Mouse (Mus musculus) heart, postnatal 4 days (tissue): ENCODE results near the gene Ctsd. TPM values are rescaled to one million over a fixed set of nuclear protein-coding genes. Genes with fewer than 3 reads are reported as not detected.
A peak's percentile ranks its signal among the peaks of the same experiment; 100 is the strongest.
"Not testable (repeated sequence)": the region's sequence is repeated elsewhere in the genome, so short reads cannot be mapped to it uniquely, and the experiment has no call there.

Source experiments
- DNase-seq: peaks from one replicate; pipeline ENCODE4 v3.0.0; 2021
- total RNA-seq, 2 experiments: library from RNA; stranded (reverse); gene quantifications; 2 replicates each; pipeline ENCODE4 v1.2.3; 2021

Ctsd gene
- total RNA-seq, result 100 to 1,000 TPM; 344 to 370 TPM

- peak; percentile 98 for DNase-seq
These were observed at the start of gene Ctsd for GRCm38 (mm10) chr7:142387419-142388148. TSS of gene Ctsd (minus strand) at chr7:142388038.

GRCm38 (mm10) chr7:142437324-142437723 lies 49.5 kb upstream of the Ctsd start:
- DNase-seq, result peak; percentile 46

GRCm38 (mm10) chr7:142435524-142435923 lies 47.7 kb upstream of the Ctsd start:
- peak; percentile 85 for DNase-seq

GRCm38 (mm10) chr7:142434137-142434865 lies 46.5 kb upstream of the Ctsd start, which contains the start of gene Syt8:
TSS of gene Syt8 (plus strand) at chr7:142434850.
- DNase-seq, result no peak

- peak; percentile 32 for DNase-seq
These were observed 45.8 kb upstream of the Ctsd start for GRCm38 (mm10) chr7:142433623-142434022.

- DNase-seq, result no peak
These were observed 43.3 kb upstream of the Ctsd start for GRCm38 (mm10) chr7:142431106-142431505.

GRCm38 (mm10) chr7:142430160-142430678 lies 42.4 kb upstream of the Ctsd start:
- DNase-seq, result peak; percentile 71

- DNase-seq, result peak; percentile 70
These were observed 40.4 kb upstream of the Ctsd start for GRCm38 (mm10) chr7:142428213-142428612.

- peak; percentile 62 for DNase-seq
These were observed 37.9 kb upstream of the Ctsd start for GRCm38 (mm10) chr7:142425641-142426213.

GRCm38 (mm10) chr7:142421826-142422225 lies 34.0 kb upstream of the Ctsd start:
- DNase-seq, result no peak

GRCm38 (mm10) chr7:142419887-142420286 lies 32.0 kb upstream of the Ctsd start:
- DNase-seq, result no peak

- DNase-seq, result no peak
These were observed 30.8 kb upstream of the Ctsd start for GRCm38 (mm10) chr7:142418679-142419078.

GRCm38 (mm10) chr7:142418027-142418426 lies 30.2 kb upstream of the Ctsd start:
- DNase-seq, result no peak

- no peak for DNase-seq
These were observed 28.4 kb upstream of the Ctsd start for GRCm38 (mm10) chr7:142416225-142416624.

GRCm38 (mm10) chr7:142415314-142415713 lies 27.5 kb upstream of the Ctsd start:
- DNase-seq, result no peak

- DNase-seq, result no peak
These were observed 25.4 kb upstream of the Ctsd start for GRCm38 (mm10) chr7:142413285-142413684.

- DNase-seq, result no peak
These were observed 21.8 kb upstream of the Ctsd start for GRCm38 (mm10) chr7:142409603-142410002.

GRCm38 (mm10) chr7:142408686-142409085 lies 20.8 kb upstream of the Ctsd start:
- no peak for DNase-seq

GRCm38 (mm10) chr7:142407935-142408334 lies 20.1 kb upstream of the Ctsd start:
- no peak for DNase-seq

GRCm38 (mm10) chr7:142405134-142405533 lies 17.3 kb upstream of the Ctsd start:
- DNase-seq, result not testable (repeated sequence)

GRCm38 (mm10) chr7:142403591-142403990 lies 15.8 kb upstream of the Ctsd start:
- no peak for DNase-seq

GRCm38 (mm10) chr7:142400750-142401142 lies 12.9 kb upstream of the Ctsd start:
- DNase-seq, result no peak

GRCm38 (mm10) chr7:142400112-142400749 lies 12.4 kb upstream of the Ctsd start:
- no peak for DNase-seq
